Mouse (Mus musculus) left cerebral cortex, postnatal 4 days (tissue): Measurements from ENCODE around the gene Ogfod2. TPM values are rescaled to one million over a fixed set of nuclear protein-coding genes. Genes with fewer than 3 reads are reported as not detected.

Experiments used
- DNase-seq: peaks from one replicate; pipeline ENCODE4 v3.0.0-alpha.2; 2022
- intact Hi-C: fragments of 180-260 bp; cut with DNase I; formaldehyde crosslinking; loops from one replicate; pipeline ENCODE4 v1.15.1; 2025
- total RNA-seq, 2 experiments: library from RNA; stranded (reverse); gene quantifications; 2 replicates each; pipeline ENCODE4 v1.2.3; 2021

Gene Ogfod2
- total RNA-seq, 2 experiments from 2014 or later, result 32.5 to 34.1 TPM

GRCm38 (mm10) chr5:124093852-124094604, 18.1 kb upstream of the Ogfod2 start:
- intact Hi-C loops, result no loop called here
- DNase-seq, result no peak

GRCm38 (mm10) chr5:124095077-124095581, 17.0 kb upstream of the Ogfod2 start:
- intact Hi-C loops, result no loop called here
- DNase-seq, result no peak

- intact Hi-C loops, result no loop called here
- peak; percentile 88 for DNase-seq
Measured at GRCm38 (mm10) chr5:124095596-124096232, 16.4 kb upstream of the Ogfod2 start, which contains the start of gene Abcb9. Gene Abcb9 (minus strand): TSS chr5:124095798.

DNA sequence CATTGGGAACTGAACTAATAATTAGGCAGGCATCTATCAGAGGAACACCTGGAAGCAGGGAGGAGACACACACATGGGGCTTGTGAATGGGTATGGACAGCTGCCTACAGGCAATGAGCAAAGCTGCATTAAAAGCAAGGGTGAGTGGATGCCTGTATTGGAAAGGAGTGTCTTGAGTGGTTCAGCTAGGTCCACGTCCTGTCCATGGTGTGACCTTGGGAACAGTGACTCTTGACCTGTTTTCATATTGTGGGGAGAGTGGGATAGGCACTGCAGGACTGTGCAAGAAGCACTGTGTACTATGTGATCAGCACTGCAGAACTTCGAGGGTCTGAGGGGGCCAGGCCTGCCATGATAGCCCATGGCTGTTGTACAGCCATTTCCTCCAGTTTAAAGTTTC, 13.2 kb upstream of the Ogfod2 start:
- no peak for DNase-seq
- intact Hi-C loops, result no loop called here

DNA sequence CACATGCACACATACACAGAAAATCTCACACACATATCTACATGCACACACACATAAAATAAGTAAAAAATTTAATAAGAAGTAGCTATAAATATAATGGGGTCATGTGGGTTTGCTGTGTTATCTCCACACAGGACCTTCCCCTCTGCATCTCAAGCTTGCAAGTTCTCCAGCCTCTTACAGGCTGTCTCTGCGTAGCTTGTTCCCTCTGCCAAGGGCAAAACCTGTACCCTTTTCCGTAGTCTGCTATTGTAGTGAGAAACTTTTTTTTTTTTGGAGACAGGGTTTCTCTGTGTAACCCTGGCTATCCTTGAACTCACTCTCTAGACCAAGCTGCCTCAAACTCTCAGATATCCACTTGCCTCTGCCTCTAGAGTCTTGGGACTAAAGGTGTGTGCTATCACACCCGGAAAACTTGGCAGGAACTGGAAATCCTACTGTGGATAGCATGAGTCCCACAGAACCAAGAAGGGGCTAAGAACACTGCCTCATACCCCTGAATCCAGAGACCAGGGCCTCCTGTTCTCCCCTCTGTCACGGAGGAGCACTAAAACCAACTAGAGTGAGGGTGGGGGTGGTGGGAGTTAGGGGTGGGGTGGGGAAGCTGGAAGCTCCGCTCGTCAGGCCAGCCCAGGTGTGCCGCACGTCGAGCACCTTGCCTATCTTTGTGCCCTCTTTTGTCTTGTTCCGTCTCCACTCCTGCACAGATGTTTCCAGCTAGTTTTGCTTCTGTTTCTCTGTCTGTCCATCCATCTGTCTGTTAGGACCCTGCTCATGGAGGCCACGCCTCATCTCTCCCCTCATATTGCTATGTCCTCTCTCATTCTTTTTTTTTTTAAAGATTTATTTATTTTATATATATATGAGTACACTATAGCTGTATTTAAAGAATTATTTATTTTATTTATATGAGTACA, 11.7 kb upstream of the Ogfod2 start:
- no peak for DNase-seq
- intact Hi-C loops, result no loop called here

DNA sequence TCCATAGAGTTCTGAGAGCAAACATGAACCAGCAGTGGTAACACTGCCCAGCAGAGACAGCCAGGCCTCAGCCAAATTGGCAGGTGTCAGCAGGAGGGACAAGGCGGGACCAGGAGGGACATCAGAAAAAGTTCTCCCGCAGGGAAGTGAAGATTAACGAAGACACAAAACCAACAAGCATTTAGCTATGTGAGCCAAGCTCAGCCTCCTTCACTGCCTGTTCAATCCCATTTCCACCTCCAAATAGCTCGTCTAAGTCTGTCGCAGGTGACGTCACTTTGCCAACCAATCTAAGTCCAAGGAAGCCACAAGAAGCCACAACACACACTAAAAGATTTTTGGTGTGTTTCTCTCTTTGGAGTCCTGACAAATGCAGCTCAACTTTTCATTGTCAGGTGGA, 9.8 kb upstream of the Ogfod2 start:
- DNase-seq, result no peak

GRCm38 (mm10) chr5:124103020-124103419, 9.1 kb upstream of the Ogfod2 start:
- intact Hi-C loops, result no loop called here
- DNase-seq, result no peak

More for the DNA sequence above, 9.8 kb upstream of the Ogfod2 start:
- intact Hi-C loops, result no loop called here

GRCm38 (mm10) chr5:124103552-124103951, 8.5 kb upstream of the Ogfod2 start:
- intact Hi-C loops, result no loop called here
- no peak for DNase-seq

GRCm38 (mm10) chr5:124111077-124111741, 888 bp upstream of the Ogfod2 start:
- intact Hi-C loops, result no loop called here
- DNase-seq, result peak; percentile 55

GRCm38 (mm10) chr5:124112531-124112930, 434 bp downstream of the Ogfod2 start:
- no peak for DNase-seq
- intact Hi-C loops, result no loop called here

DNA sequence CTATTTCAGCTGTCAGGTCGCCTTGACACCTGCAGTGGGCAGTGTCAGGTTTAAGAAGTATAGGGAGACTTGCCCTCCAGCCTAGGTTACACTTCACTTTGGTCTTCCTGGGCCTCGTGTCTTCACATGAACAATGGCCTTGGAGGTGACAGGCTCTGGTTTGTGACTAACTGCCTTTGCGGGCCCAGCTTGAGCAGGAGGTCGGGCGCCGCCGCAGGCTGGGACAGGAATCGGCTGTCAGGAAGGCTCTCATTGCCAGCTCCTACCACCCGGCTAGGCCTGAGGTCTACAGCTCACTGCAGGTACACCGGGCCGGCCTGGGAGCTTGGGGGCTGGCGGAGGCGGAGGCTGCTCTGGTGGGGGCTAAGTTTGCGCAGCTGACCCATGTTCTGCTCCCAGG, 933 bp downstream of the Ogfod2 start:
- peak; percentile 64 for DNase-seq
- intact Hi-C loops, result no loop called here

- intact Hi-C loops, result no loop called here
- DNase-seq, result no peak
Measured at GRCm38 (mm10) chr5:124114276-124115025, 2.4 kb downstream of the Ogfod2 start.

DNA sequence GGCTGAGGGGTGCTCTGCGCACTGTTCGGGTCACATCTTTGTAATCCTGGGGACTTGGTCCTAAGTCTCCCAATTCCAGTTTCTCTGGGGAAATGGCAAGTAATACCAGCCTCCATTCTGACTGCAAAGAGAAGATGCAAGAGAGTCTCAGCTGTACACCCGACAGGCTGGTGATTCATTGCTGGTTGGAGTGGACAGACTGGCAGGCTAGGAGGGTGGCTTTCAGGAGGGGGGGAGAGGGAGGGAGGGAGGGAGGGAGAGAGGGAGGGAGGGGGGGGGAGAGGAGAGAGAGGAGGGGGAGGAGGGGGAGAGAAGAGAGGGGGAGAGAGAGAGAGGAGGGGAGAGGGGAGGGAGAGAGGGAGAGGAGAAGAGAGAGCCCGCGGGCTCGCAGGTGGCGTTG, 3.4 kb downstream of the Ogfod2 start:
- intact Hi-C loops, result no loop called here
- no peak for DNase-seq

DNA sequence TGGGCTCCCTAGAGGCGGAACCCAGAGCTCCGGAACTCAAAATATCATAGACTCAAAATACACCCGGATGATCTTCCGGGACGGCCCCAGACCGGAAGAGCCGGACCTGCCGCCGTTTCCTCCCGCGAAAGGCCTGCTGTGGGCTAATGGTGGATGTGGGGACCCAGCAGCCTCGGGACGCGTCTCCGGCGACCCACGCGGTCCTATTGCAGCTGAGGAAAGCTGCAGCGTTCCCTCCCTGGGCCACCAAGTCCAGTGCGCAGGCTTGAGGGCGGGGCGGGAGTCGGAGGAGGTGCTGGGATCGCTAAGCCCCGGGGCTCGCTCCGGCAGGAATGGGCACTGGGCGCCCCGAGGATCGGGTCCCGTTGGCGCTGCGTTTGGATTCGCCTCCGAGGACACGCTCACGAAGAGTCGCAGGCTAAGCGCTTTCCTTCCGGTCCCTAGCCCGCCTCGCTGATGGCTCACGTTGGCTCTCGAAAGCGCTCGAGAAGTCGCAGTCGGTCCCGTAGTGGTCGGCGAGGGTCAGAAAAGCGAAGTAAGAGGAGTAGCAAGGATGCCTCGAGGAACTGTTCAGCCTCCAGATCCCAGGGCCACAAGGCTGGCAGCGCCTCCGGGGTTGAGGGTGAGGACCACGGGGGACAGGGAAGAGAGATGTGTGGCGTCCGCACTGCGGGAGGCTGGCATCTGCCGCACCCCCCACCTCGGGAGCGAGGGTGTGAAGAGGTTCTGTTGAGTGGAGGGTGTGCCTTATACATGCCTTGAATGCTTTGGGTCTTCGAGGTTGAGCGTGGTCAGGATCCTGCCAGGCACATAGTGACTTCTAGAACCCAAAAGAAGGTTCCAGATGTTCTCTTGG, 4.1 kb downstream of the Ogfod2 start, which contains the start of gene Arl6ip4:
Gene Arl6ip4, plus strand, starts transcription at position 100 of the 856 bp plus-strand sequence.
- peak; percentile 82 for DNase-seq
- intact Hi-C loops, result no loop called here

GRCm38 (mm10) chr5:124119204-124119603, 7.1 kb downstream of the Ogfod2 start:
- intact Hi-C loops, result no loop called here
- DNase-seq, result no peak

GRCm38 (mm10) chr5:124122357-124122756, 10.3 kb downstream of the Ogfod2 start:
- no peak for DNase-seq
- intact Hi-C loops, result no loop called here

- intact Hi-C loops, result no loop called here
- DNase-seq, result no peak
Measured at GRCm38 (mm10) chr5:124125093-124125492, 13.0 kb downstream of the Ogfod2 start.

- no peak for DNase-seq
- intact Hi-C loops, result no loop called here
Measured at GRCm38 (mm10) chr5:124134261-124134660, 22.2 kb downstream of the Ogfod2 start.

DNA sequence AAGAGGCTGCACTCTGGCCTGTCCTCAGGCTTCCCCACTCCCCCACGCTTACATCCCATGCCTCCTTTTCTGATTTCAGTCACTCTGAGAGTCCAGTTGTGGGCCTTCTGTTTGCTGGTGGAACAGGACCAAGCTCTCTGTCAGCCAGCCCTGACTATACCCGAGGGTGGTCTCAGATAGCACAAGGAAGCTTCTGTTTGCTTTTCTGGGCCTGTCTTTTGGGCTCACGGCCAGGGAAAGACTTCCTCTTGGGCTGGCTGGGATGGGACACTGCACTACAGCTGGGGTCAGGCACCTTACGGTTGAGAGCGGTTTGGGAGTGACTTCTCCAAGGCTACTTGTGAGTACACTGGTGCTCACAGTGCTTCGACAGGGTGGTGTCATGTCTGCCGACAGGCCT, 26.0 kb downstream of the Ogfod2 start:
- intact Hi-C loops, result no loop called here
- DNase-seq, result peak; percentile 59
